Mouse (Mus musculus): ENCODE results near the gene Gstp3. TPM values are rescaled to one million over a fixed set of nuclear protein-coding genes. Genes with fewer than 3 reads are reported as not detected.
"Not testable (repeated sequence)": the region's sequence is repeated elsewhere in the genome, so short reads cannot be mapped to it uniquely, and the experiment has no call there.

Gene Gstp3
- total RNA-seq, 2 experiments from 2014 or later = not detected

- DNase-seq = not testable (repeated sequence)
Observed at GRCm38 (mm10) chr19:4060044-4060898, 902 bp upstream of the Gstp3 start.

GRCm38 (mm10) chr19:4058581-4058980, 788 bp downstream of the Gstp3 start:
- no peak for DNase-seq

- DNase-seq = no peak
Observed at GRCm38 (mm10) chr19:4057962-4058361, 1.4 kb downstream of the Gstp3 start.

GRCm38 (mm10) chr19:4057389-4057788, 2.0 kb downstream of the Gstp3 start:
- no peak for DNase-seq

DNA sequence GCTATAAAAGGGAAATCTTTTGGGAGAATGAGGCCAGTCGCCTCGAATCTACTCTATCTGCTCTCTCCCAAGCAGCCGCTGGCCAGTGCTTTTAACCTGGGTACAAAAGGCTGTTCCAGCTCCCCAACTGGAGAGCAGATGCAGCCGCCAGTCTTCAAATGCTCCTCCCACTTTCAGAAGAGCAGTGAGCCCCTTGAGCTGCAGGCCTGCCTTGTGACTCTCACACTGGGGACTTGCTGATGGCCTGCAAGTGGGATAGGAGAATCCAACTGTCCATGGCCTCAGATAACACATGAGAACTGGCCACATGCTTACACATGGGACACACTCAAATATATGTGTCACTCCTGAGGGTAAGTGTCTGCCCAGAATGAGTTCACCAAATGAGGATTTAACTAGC, 2.6 kb downstream of the Gstp3 start:
- no peak for DNase-seq

DNA sequence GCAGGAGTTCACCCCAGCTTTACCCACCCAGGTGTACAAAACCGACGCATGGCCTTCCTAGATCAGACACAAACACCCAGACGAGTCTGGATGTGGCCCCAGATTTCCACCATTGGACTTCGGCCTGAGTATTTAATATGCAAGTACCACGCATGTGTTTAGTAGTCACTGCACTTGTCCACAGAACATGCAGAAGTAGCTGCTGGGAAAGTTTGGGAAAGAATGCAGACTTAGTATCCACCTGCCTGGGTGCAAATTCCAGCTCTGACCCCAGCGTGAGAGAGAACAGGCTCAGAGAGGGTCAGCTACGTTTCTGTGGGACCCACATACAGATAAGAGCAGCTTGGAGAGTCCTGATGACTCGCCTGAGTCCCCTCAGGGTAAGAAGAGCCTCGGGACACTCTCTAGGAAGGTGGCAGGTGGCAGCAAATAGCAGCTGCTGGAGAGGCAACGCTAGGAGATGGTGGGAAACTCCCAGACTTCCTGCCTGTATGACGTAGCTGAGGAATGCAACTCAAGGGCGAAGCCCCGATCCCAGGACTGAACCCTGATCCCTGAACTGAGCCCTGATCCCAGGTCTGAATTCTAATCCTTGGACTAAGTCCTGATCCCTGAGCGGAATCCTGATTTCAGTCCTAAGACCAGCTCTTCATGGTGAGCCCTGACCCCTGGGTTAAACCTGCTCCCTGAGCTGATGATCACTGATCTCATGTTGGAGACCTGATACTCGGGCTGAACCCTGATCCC, 3.2 kb downstream of the Gstp3 start:
- DNase-seq = no peak

GRCm38 (mm10) chr19:4055216-4055946, 4.0 kb downstream of the Gstp3 start:
- DNase-seq = no peak

- DNase-seq = no peak
Observed at GRCm38 (mm10) chr19:4054613-4055012, 4.8 kb downstream of the Gstp3 start.

DNA sequence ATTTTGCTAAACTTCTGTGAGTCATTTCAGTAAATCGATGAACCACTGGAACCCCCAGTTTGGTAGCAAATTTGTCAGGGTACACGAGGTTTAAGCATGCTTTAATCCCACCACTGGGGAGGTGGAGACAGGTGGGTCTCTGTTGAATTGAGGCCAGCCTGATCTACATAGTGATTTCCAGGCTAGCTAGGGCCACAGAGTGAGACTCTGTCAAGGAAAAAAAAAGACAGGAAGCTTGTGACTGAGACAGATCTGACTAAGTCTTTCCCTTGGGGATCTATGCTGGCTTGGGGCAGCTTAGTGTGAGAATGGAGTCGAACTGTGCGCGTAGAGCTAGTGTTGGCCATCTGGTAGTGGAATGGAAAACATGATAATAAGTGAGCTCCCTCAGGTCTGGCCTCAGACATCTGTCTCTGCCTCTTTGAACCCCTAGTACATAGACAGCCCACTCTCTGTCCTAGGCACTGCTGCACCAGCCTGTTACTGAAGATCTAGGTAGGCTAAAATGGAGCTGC, 6.8 kb downstream of the Gstp3 start:
- no peak for DNase-seq

DNA sequence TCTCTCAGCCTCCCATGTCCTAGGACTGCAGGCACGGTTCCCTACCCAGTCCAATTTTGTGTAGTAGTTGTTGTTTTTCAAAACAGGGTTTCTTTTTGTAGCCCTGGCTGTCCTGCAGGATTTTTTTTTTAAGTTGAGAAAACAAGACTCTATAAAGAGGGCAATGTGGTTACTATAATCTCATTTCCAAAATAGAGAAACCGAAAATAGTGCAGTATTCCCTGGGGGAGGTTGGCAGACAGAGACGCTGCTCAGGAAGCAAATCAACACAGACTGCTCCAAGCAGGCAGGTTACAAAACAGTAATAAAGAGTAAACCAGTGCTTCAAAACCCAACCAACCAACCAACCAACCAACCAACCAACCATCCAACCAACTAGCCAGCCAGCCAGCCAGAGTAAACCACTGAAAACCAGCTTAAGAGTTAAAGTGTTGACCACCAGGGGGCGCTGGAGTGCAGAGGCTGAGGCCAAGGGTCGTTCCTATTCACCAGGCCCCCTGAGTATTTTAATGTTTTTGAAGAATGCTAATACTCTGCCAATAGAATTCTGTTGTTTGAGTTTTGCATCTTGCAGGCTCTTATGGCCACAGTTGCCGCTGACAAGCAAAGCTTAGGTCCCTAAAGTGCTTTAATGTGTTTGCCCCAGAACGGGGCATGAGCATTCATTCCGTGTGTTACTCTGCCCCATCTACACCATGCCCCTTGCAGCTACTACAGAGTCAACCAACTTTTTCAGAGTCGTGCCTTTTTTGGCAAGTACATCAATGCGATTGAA, 7.4 kb downstream of the Gstp3 start:
- DNase-seq = peak in 1 of 2 experiments; percentile 36

DNA sequence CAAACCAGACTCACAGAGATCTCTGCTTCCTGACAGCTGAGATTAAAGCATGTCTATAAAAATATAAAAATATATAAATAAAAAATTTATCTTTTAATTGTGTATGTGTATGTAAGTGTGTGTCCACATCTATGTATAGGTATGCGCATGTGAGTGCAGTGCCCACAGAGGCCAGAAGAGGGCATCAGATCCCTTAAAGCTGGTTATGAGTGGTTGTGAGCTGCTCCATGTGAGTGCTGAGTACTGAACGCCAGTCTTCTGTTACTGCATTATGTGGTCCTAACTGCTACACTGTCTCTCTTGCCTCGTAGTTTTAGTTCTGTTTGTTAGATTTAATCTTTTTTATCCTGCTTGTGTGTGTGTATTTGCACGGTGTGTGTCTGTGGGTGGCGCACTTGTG, 8.4 kb downstream of the Gstp3 start:
- DNase-seq = no peak

DNA sequence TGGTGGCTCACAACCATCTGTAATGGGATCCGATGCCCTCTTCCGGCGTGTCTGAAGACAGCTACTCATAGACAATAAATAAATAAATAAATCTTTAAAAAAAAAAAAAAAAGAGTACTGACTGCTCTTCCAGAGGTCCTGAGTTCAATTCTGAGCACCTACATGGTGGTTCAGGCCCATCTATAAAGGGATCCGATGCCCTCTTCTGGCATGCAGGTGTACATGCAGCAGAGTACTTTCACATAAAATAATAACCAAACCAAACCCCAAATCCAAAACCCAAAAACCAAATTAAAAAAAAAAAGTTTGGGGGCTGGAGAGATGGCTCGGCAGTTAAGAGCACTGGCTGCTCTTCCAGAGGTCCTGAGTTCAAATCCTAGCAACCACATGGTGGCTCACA, 10.3 kb downstream of the Gstp3 start:
- DNase-seq = not testable (repeated sequence)

DNA sequence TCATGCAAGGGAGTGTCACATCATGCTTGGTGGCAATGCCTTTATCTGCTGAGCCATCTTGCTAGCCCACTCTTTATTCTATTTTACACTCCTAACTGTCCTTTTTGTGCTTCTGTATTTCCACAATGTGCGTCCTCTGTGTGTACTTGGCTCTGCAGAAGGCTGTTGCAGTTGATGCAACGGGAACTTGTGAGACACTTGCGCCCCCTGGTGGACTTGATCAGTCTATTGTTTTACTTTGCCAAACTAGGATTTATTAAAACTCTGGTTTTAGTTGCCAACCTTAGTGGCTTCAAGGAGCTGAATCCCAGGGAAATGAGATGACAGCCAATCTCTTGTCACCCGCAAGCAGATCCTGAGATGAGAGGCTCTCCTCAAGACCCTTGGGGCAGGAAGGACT, 11.5 kb downstream of the Gstp3 start:
- DNase-seq = peak; percentile 47 to 61

DNA sequence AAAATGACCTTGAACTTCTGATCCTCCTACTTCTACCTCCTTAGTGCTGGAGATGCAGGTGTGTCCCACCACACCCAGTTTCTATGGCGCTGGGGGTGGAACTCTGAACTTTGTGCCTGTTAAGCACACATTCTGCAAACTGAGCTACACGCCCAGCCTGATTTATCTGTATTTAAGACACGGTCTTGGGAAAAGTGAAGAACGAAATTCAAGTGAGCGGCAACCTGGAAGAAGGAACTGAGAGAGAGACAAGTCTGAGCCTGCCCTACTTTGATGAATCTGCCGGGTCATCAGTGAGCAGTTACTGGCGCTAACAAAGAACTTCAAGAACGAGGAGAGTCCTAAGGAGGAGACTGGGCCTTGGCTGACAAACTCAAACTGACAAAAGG, 12.5 kb downstream of the Gstp3 start:
- DNase-seq = no peak

- DNase-seq = peak; percentile 70 to 72
Observed at GRCm38 (mm10) chr19:4045966-4046865, 13.2 kb downstream of the Gstp3 start, which contains the start of gene Gstp2. Gstp2 (minus strand) TSS chr19:4046023.

DNA sequence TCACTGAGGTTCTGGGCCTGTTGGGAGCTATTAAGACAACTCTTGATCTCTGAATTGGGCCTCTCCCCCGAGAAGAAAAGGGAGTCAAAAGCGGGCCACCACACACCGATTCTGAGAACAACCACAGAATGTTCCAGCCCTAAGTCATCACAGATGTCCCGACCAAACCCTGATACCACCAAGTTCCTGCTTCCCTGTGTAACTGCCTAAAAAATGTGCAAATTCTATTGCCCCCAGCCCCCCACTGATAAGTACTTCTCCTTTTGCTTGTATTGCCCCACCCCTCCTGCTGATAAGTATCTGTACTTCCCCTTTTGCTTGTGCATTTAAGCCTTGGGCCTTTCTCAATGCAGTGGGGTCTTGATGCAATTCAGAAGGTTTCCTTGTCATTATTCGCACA, 15.3 kb downstream of the Gstp3 start:
- DNase-seq = not testable (repeated sequence)

DNA sequence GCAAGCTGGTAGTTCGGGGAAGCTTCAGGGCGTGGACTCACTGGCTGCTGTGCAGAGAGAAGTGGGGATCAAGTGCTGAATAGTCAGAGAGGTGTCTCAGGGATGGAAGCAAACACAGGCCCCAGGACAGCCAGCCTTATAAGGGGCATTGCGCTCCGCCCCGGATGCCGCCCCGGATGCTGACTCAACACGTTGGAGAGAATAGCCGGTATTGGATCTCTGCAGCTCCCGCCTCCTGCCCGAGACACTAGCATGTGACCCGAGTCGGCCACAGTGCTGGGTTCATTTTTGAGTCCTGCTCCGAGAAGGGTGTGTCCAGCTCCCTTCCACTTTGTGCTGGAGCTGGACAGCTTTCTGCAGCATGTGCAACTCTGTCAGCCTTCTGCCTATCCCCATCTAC, 17.2 kb downstream of the Gstp3 start:
- DNase-seq = no peak

DNA sequence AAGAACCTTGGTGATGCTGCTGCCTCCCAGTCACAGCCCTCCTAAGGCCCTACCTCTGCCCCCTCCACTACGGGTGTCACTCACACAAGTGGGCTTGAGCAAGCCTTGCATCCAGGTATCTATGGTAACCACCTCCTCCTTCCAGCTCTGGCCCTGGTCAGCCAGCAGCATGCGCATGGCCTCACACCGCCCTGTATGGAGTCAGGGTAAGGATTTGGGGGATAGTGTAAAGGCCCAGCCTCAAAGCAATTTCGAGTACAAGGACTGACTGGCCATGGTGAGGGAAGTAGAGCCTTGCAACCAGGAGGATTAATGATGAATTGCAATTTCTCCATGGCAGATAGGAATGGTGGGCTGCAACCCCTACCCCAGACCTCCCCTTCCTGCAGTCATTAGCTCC, 17.9 kb downstream of the Gstp3 start:
- DNase-seq = not testable (repeated sequence)

- not testable (repeated sequence) for DNase-seq
Observed at GRCm38 (mm10) chr19:4040941-4041340, 18.4 kb downstream of the Gstp3 start.

DNA sequence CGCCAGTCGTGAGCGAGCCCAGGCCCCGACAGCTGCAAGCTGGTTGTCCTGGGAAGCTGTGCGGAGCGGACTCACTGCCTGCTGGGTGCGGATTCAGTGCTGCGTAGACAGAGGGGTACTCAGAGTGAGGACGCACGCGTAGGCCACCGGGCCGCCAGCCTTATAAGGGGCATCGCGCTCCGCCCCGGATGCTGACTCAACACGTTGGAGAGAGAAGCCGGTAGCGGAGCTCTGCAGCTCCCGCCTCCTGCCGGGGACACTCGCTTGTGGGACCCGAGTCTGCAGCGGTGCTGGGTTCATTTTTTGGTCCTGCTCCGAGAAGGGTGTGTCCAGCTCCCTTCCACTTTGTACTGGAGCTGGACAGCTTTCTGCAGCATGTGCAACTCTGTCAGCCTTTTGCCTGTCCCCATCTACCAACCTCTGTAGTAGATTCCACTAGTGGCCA, 21.6 kb downstream of the Gstp3 start, which contains the start of gene Gstp1:
TSS of gene Gstp1 (minus strand) at position 198 of the 445 bp plus-strand sequence.
- peak; percentile 86 for DNase-seq
